Mouse (Mus musculus) liver, postnatal 0 days (tissue): ENCODE results near the gene Igf2bp1. TPM values are rescaled to one million over a fixed set of nuclear protein-coding genes. Genes with fewer than 3 reads are reported as not detected.
A peak's percentile ranks its signal among the peaks of the same experiment; 100 is the strongest.

Experiments used
- ATAC-seq: fragments of 200-750 bp; cut with Nextera tagmentation; 2 replicates; pipeline ENCODE4 v1.8.0; 2017; ENCODE audit warnings: mild to moderate bottlenecking, moderate library complexity
- DNase-seq: peaks from one replicate; pipeline ENCODE4 v3.0.0-alpha.2; 2016
- H3K27ac ChIP-seq: fragments of 300-500 bp; sonication (generic); 2 replicates; pipeline ENCODE4 v1.5.1; 2014; ENCODE audit warnings: antibody characterized with exemption, moderate library complexity, mild to moderate bottlenecking, low read depth
- H3K27me3 ChIP-seq: fragments of 300-500 bp; sonication (generic); 2 replicates; pipeline ENCODE4 v1.6.1; 2014; ENCODE audit warnings: low read length, control low read depth, mixed read lengths; ENCODE audit not compliant: insufficient read depth
- H3K36me3 ChIP-seq: fragments of 300-500 bp; sonication (generic); replicated peaks from 2 replicates; pipeline ENCODE4 v1.6.1; 2014; ENCODE audit warnings: mild to moderate bottlenecking, control low read depth, low read length, moderate library complexity, mixed read lengths; ENCODE audit not compliant: insufficient read depth
- H3K4me1 ChIP-seq: fragments of 300-500 bp; sonication (generic); 2 replicates; pipeline ENCODE4 v1.6.1; 2014; ENCODE audit warnings: antibody characterized with exemption, mild to moderate bottlenecking, control low read depth; ENCODE audit not compliant: insufficient read depth
- H3K4me2 ChIP-seq: fragments of 300-500 bp; sonication (generic); 2 replicates; pipeline ENCODE4 v1.6.1; 2014; ENCODE audit warnings: low read depth, mild to moderate bottlenecking, low read length, moderate library complexity, mixed read lengths
- H3K4me3 ChIP-seq: fragments of 300-500 bp; sonication (generic); 2 replicates; pipeline ENCODE4 v1.5.1; 2014; ENCODE audit warnings: low read depth, low read length
- H3K9ac ChIP-seq: fragments of 300-500 bp; sonication (generic); replicated peaks from 2 replicates; pipeline ENCODE4 v1.6.1; 2014; ENCODE audit warnings: mild to moderate bottlenecking, moderate library complexity
- H3K9me3 ChIP-seq: fragments of 300-500 bp; sonication (generic); 2 replicates; pipeline ENCODE4 v1.6.1; 2016; ENCODE audit warnings: mild to moderate bottlenecking, control low read depth, low read length, mixed read lengths
- CTCF ChIP-seq: sonication (generic); IDR thresholded peaks from 2 replicates; pipeline ENCODE4 v1.5.1; 2016; ENCODE audit warnings: antibody characterized with exemption, low read depth
- EP300 ChIP-seq: IDR thresholded peaks from 2 replicates; pipeline ENCODE4 v1.6.1; 2016; ENCODE audit warnings: antibody characterized with exemption, low read depth, mild to moderate bottlenecking
- WGBS: fragments of 180-500 bp; shearing (Covaris S2); extraction: QIAGEN DNeasy Blood & Tissue Kit; methylation state at CpG from one replicate; pipeline ENCODE4 v1.1.7; 2014; ENCODE audit not compliant: insufficient replicate concordance; 5-methylcytosine and 5-hydroxymethylcytosine counted together
- polyA plus RNA-seq: library from polyadenylated mRNA; unstranded; fragments of >200 nt; fragmentation: Nextera tagmentation; extraction: Ambion mirVana; gene quantifications from 2 replicates; pipeline ENCODE4 v1.2.1, GENCODE M21; 2015

The Igf2bp1 gene
- polyA plus RNA-seq, 1 experiment from 2014 or later, result 2.8 TPM

- no peaks in the 10 kb centered on the region for H3K9me3 ChIP-seq
- H3K4me1 ChIP-seq, result peaks cover 3% of the 10 kb centered on the region
- H3K4me2 ChIP-seq, result no peak overlapping the region
- no peak for ATAC-seq
- no peaks in the 10 kb centered on the region for H3K27me3 ChIP-seq
- no peak for DNase-seq
- H3K9ac ChIP-seq, result no peak overlapping the region
- no peak overlapping the region for H3K27ac ChIP-seq
- no peak overlapping the region for H3K4me3 ChIP-seq
- peaks cover 2% of the 10 kb centered on the region; the same call in 1 of the 2 replicates for H3K36me3 ChIP-seq
- TF ChIP-seq CTCF, result peak; percentile 35
- TF ChIP-seq EP300, result no peak
- 77% methylated on average over 3 of the region's 3 CpGs for WGBS
Measured at GRCm38 (mm10) chr11:95978487-95978886, 27.3 kb downstream of the Igf2bp1 start.

- Histone ChIP-seq H3K9me3 (no peaks in the 10 kb centered on the region), H3K4me2 (no peak overlapping the region), H3K4me1 (no peaks in the 10 kb centered on the region), H3K27me3 (no peaks in the 10 kb centered on the region), H3K4me3 (no peak overlapping the region), H3K36me3 (peaks cover 2% of the 10 kb centered on the region; the same call in 1 of the 2 replicates), H3K9ac (no peak overlapping the region), H3K27ac (no peak overlapping the region)
- peak; percentile 40 for TF ChIP-seq CTCF
- TF ChIP-seq EP300, result no peak
- DNase-seq (no peak), ATAC-seq (no peak)
- 88% methylated on average over 2 of the region's 2 CpGs for WGBS
Measured at GRCm38 (mm10) chr11:95976290-95976689, 29.4 kb downstream of the Igf2bp1 start.

GRCm38 (mm10) chr11:95975694-95976093, 30.0 kb downstream of the Igf2bp1 start:
- no peak for DNase-seq
- Histone ChIP-seq H3K27ac (no peak overlapping the region), H3K4me3 (no peak overlapping the region), H3K4me2 (no peak overlapping the region), H3K9me3 (no peaks in the 10 kb centered on the region), H3K4me1 (no peaks in the 10 kb centered on the region), H3K9ac (no peak overlapping the region), H3K36me3 (peaks cover 2% of the 10 kb centered on the region; the same call in 1 of the 2 replicates), H3K27me3 (no peaks in the 10 kb centered on the region)
- TF ChIP-seq CTCF, result peak; percentile 34
- no peak for TF ChIP-seq EP300
- ATAC-seq, result no peak
- WGBS, result 79% methylated on average over 5 of the region's 5 CpGs

- no peaks in the 10 kb centered on the region for H3K4me1 ChIP-seq
- no peaks in the 10 kb centered on the region for H3K9me3 ChIP-seq
- H3K4me2 ChIP-seq, result no peak overlapping the region
- ATAC-seq, result no peak
- H3K9ac ChIP-seq, result no peak overlapping the region
- H3K4me3 ChIP-seq, result no peak overlapping the region
- 63% methylated on average over 6 of the region's 6 CpGs for WGBS
- TF ChIP-seq CTCF (peak; percentile 41), EP300 (no peak)
- no peak for DNase-seq
- no peaks in the 10 kb centered on the region for H3K27me3 ChIP-seq
- H3K27ac ChIP-seq, result no peak overlapping the region
- H3K36me3 ChIP-seq, result peaks cover 2% of the 10 kb centered on the region; the same call in 1 of the 2 replicates
Measured at GRCm38 (mm10) chr11:95973187-95973586, 32.6 kb downstream of the Igf2bp1 start.

- Histone ChIP-seq H3K4me2 (no peak overlapping the region), H3K4me1 (no peaks in the 10 kb centered on the region), H3K9ac (no peak overlapping the region), H3K27me3 (no peaks in the 10 kb centered on the region), H3K36me3 (peaks cover 9% of the 10 kb centered on the region; the same call in 1 of the 2 replicates), H3K27ac (no peak overlapping the region), H3K9me3 (no peaks in the 10 kb centered on the region), H3K4me3 (no peak overlapping the region)
- no peak for DNase-seq
- 76% methylated on average over 7 of the region's 7 CpGs for whole genome bisulfite sequencing
- no peak for ATAC-seq
- TF ChIP-seq CTCF, result no peak
- no peak for TF ChIP-seq EP300
Measured at GRCm38 (mm10) chr11:95963304-95963703, 42.4 kb downstream of the Igf2bp1 start.

GRCm38 (mm10) chr11:95959152-95959551, 46.6 kb downstream of the Igf2bp1 start:
- ATAC-seq (no peak), DNase-seq (no peak)
- TF ChIP-seq CTCF (peak; percentile 50), EP300 (no peak)
- no peak overlapping the region for H3K27ac ChIP-seq
- H3K4me1 ChIP-seq, result no peaks in the 10 kb centered on the region
- no peaks in the 10 kb centered on the region for H3K27me3 ChIP-seq
- WGBS, result 69% methylated on average over 6 of the region's 6 CpGs
- H3K9ac ChIP-seq, result no peak overlapping the region
- no peak overlapping the region for H3K4me2 ChIP-seq
- 0 out of 2 replicates have a peak, but pooled peaks cover 2% of the 10 kb centered on the region for H3K36me3 ChIP-seq
- H3K9me3 ChIP-seq, result no peaks in the 10 kb centered on the region
- no peak overlapping the region for H3K4me3 ChIP-seq

- Histone ChIP-seq H3K27ac (no peak overlapping the region), H3K4me3 (no peak overlapping the region), H3K36me3 (0 out of 2 replicates have a peak, but pooled peaks cover 2% of the 10 kb centered on the region), H3K9me3 (no peaks in the 10 kb centered on the region; the same call in 1 of the 2 replicates), H3K27me3 (no peaks in the 10 kb centered on the region), H3K9ac (no peak overlapping the region), H3K4me1 (no peaks in the 10 kb centered on the region), H3K4me2 (no peak overlapping the region)
- DNase-seq (no peak), ATAC-seq (no peak)
- TF ChIP-seq EP300, result no peak
- no peak for TF ChIP-seq CTCF
- WGBS, result 76% methylated on average over 9 of the region's 9 CpGs
Measured at GRCm38 (mm10) chr11:95958251-95958650, 47.5 kb downstream of the Igf2bp1 start.
